Mouse (Mus musculus): ENCODE results near the gene Zfp825.
"Not testable (repeated sequence)": the region's sequence is repeated elsewhere in the genome, so short reads cannot be mapped to it uniquely, and the experiment has no call there.

GRCm38 (mm10) chr13:74462318-74462698 lies 31.5 kb downstream of the Zfp825 start:
- TF ChIP-seq CTCF (IDR thresholded peaks at IDR 0.05; ENCODE audit: low read depth, low read length); GATA1 (IDR thresholded peaks at IDR 0.05; ENCODE audit: borderline replicate concordance, low read length); GATA2 (IDR thresholded peaks at IDR 0.05; ENCODE audit: borderline replicate concordance, low read depth, low read length): not testable (repeated sequence)
